ENCODE assay signal across 15 mouse cellular contexts in the genomic region with DNA sequence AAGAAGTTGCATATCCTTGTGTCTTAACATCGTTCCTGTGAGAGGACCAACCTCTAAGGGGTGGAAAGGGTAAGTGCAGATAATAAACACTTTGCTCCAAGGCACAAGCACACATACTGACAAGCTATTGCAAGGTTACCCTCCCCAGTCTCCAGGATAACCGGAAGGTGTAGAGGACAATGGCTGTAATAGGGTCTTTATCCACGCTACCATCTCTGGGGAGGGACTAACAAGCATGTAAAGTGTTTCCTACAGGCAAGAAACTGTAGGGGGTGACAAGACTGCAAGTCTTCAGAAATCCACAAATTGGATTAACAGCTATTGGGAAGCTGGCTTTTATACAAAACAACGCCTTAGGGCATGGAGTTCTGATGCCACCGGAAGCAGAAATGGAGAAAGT.
"Had no signal": no experiment of that assay in that cellular context is flagged by ENCODE, and none has a peak within 500 bp of the region (broad histone marks: within the 10 kb centered on the region; RNA-seq: fewer than 3 reads in every experiment).

No protein-coding gene starts in this region.

- H3K36me3 ChIP-seq: limb, embryonic 15.5 days; liver, embryonic 13.5 days; lung, embryonic 15.5 days had no signal

- H3K27me3 ChIP-seq: limb, embryonic 15.5 days; liver, embryonic 13.5 days; lung, embryonic 15.5 days; megakaryocyte, embryonic 14.5 days had no signal

- H3K4me1 ChIP-seq: limb, embryonic 15.5 days; liver, embryonic 13.5 days; lung, embryonic 15.5 days had no signal

- H3K9me3 ChIP-seq: limb, embryonic 15.5 days; liver, embryonic 13.5 days; lung, embryonic 15.5 days; megakaryocyte, embryonic 14.5 days had no signal

- H3K4me3 ChIP-seq: limb, embryonic 15.5 days; liver, embryonic 13.5 days; lung, embryonic 15.5 days; megakaryocyte, embryonic 14.5 days had no signal

- ATAC-seq: intestine, embryonic 16.5 days; liver, postnatal 0 days had no signal

- H3K9ac ChIP-seq: limb, embryonic 15.5 days; liver, embryonic 13.5 days; liver, postnatal 0 days; lung, embryonic 15.5 days had no signal

- H3K27ac ChIP-seq: kidney, postnatal 0 days; limb, embryonic 15.5 days; liver, embryonic 13.5 days; lung, embryonic 15.5 days; macrophage had no signal

- H3K4me2 ChIP-seq: limb, embryonic 15.5 days; liver, embryonic 13.5 days; lung, embryonic 15.5 days had no signal

- DNase-seq: kidney, adult 9 months; kidney, postnatal 36 days; layer of hippocampus, adult 9-11 months; layer of hippocampus, postnatal 36 days; liver, embryonic 13.5 days; liver, postnatal 0 days; lung, postnatal 14 days; right cerebral cortex, postnatal 14 days; thymus, postnatal 36 days had no signal
